Mouse (Mus musculus) liver, embryonic 12.5 days (tissue): ENCODE data around the gene Myt1l. TPM values are rescaled to one million over a fixed set of nuclear protein-coding genes. Genes with fewer than 3 reads are reported as not detected.

Experiments
- ATAC-seq: fragments of 200-750 bp; cut with Nextera tagmentation; 2 replicates; pipeline ENCODE4 v1.8.0; 2017; ENCODE audit warnings: moderate number of reproducible peaks, mild to moderate bottlenecking, moderate library complexity
- H3K27ac ChIP-seq: fragments of 300-500 bp; sonication (generic); 2 replicates; pipeline ENCODE4 v1.5.1; 2016; ENCODE audit warnings: mild to moderate bottlenecking
- H3K27me3 ChIP-seq: fragments of 300-500 bp; sonication (generic); replicated peaks from 2 replicates; pipeline ENCODE4 v1.6.1; 2016; ENCODE audit warnings: mild to moderate bottlenecking, moderate library complexity
- H3K36me3 ChIP-seq: fragments of 300-500 bp; sonication (generic); 2 replicates; pipeline ENCODE4 v1.6.1; 2016; ENCODE audit warnings: mild to moderate bottlenecking, moderate library complexity
- H3K4me1 ChIP-seq: fragments of 300-500 bp; sonication (generic); 2 replicates; pipeline ENCODE4 v1.6.1; 2016
- H3K4me2 ChIP-seq: fragments of 300-500 bp; sonication (generic); 2 replicates; pipeline ENCODE4 v1.6.1; 2016; ENCODE audit warnings: mild to moderate bottlenecking, moderate library complexity
- H3K4me3 ChIP-seq: fragments of 300-500 bp; sonication (generic); 2 replicates; pipeline ENCODE4 v1.5.1; 2016; ENCODE audit warnings: mild to moderate bottlenecking, moderate library complexity
- H3K9ac ChIP-seq: fragments of 300-500 bp; sonication (generic); 2 replicates; pipeline ENCODE4 v1.6.1; 2016; ENCODE audit warnings: mild to moderate bottlenecking, moderate library complexity
- H3K9me3 ChIP-seq: fragments of 300-500 bp; sonication (generic); replicated peaks from 2 replicates; pipeline ENCODE4 v1.6.1; 2016; ENCODE audit warnings: mild to moderate bottlenecking, moderate library complexity
- WGBS: fragments of 180-500 bp; shearing (Covaris S2); methylation state at CpG from one replicate; pipeline ENCODE4 v1.1.7; 2016; ENCODE audit not compliant: insufficient replicate concordance; 5-methylcytosine and 5-hydroxymethylcytosine counted together
- polyA plus RNA-seq: library from polyadenylated mRNA; unstranded; fragments of >200 nt; fragmentation: Nextera tagmentation; extraction: Ambion mirVana; gene quantifications from 2 replicates; pipeline ENCODE4 v1.2.1, GENCODE M21; 2016

Gene Myt1l
- polyA plus RNA-seq, 1 experiment from 2014 or later: not detected

DNA sequence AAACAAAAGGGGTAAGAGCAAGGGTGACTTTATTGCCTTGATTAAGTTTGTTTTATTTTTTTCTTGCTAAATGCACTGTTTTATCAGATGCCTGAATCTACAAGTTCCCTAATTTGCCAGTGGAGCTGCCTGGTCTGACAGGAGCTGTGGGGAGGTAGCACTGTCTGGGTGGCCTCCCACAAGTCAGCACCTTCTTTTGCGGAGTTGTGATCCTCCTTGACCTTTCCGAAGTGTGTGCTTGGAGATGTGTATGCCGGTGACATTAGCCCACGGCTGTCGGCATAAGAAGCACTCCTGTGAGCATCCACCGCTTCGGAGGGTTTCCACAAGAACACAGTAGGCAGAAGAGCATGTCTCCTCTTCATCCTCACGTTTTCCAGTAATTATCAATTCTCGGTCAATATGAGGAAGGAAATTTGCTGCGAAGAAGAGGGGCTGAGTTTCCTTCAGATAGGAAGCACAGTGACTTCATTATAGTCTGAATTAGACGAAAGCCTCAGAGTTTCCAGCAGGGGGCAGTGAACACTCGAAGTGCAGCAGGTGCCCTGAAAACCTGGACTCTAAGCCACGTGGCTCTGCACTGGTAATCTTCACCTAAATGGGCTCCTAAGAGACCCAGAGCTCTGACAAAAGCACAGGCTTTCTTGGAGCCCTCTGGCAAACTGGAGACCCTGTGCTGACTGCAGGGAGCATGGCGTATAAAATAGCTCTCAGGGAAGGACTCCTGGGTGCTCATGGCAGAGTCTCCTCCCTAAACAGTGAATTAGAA is 147.6 kb downstream of the Myt1l start:
- whole genome bisulfite sequencing: 40% methylated on average over 14 of the region's 14 CpGs
- H3K4me3 ChIP-seq: no peak overlapping the region
- no peak overlapping the region for H3K27ac ChIP-seq
- no peak overlapping the region for H3K9ac ChIP-seq
- H3K27me3 ChIP-seq: no peaks in the 10 kb centered on the region
- no peaks in the 10 kb centered on the region for H3K4me1 ChIP-seq
- no peak for ATAC-seq
- H3K4me2 ChIP-seq: no peak overlapping the region
- no peaks in the 10 kb centered on the region for H3K9me3 ChIP-seq
- no peaks in the 10 kb centered on the region for H3K36me3 ChIP-seq

GRCm38 (mm10) chr12:29682384-29682783 is 154.2 kb downstream of the Myt1l start:
- H3K9ac ChIP-seq: no peak overlapping the region
- 56% methylated on average over 8 of the region's 8 CpGs for WGBS

GRCm38 (mm10) chr12:29682946-29683345 is 154.8 kb downstream of the Myt1l start:
- no peaks in the 10 kb centered on the region for H3K27me3 ChIP-seq
- ATAC-seq: no peak
- no peaks in the 10 kb centered on the region for H3K9me3 ChIP-seq
- no peak overlapping the region for H3K4me2 ChIP-seq
- no peak overlapping the region for H3K9ac ChIP-seq
- no peaks in the 10 kb centered on the region for H3K4me1 ChIP-seq
- no peak overlapping the region for H3K27ac ChIP-seq
- WGBS: 67% methylated on average over 8 of the region's 8 CpGs
- H3K4me3 ChIP-seq: no peak overlapping the region
- no peaks in the 10 kb centered on the region for H3K36me3 ChIP-seq

More at GRCm38 (mm10) chr12:29682384-29682783, 154.2 kb downstream of the Myt1l start:
- Histone ChIP-seq H3K9me3 (no peaks in the 10 kb centered on the region), H3K27ac (no peak overlapping the region), H3K4me3 (no peak overlapping the region), H3K36me3 (no peaks in the 10 kb centered on the region), H3K4me1 (no peaks in the 10 kb centered on the region), H3K27me3 (no peaks in the 10 kb centered on the region), H3K4me2 (no peak overlapping the region)
- no peak for ATAC-seq

GRCm38 (mm10) chr12:29686241-29686640 is 158.1 kb downstream of the Myt1l start:
- ATAC-seq: no peak
- no peak overlapping the region for H3K4me2 ChIP-seq
- H3K27ac ChIP-seq: no peak overlapping the region
- no peaks in the 10 kb centered on the region for H3K27me3 ChIP-seq
- H3K9ac ChIP-seq: no peak overlapping the region
- WGBS: 40% methylated on average over 8 of the region's 8 CpGs
- no peaks in the 10 kb centered on the region for H3K9me3 ChIP-seq
- no peaks in the 10 kb centered on the region for H3K4me1 ChIP-seq
- no peaks in the 10 kb centered on the region for H3K36me3 ChIP-seq
- no peak overlapping the region for H3K4me3 ChIP-seq

GRCm38 (mm10) chr12:29691566-29691965 is 163.4 kb downstream of the Myt1l start:
- no peak overlapping the region for H3K4me2 ChIP-seq
- no peaks in the 10 kb centered on the region for H3K4me1 ChIP-seq
- H3K9me3 ChIP-seq: no peaks in the 10 kb centered on the region
- H3K36me3 ChIP-seq: no peaks in the 10 kb centered on the region
- no peak overlapping the region for H3K4me3 ChIP-seq
- no peak overlapping the region for H3K27ac ChIP-seq
- H3K27me3 ChIP-seq: no peaks in the 10 kb centered on the region
- WGBS: 44% methylated on average over 5 of the region's 5 CpGs
- no peak for ATAC-seq
- H3K9ac ChIP-seq: no peak overlapping the region

DNA sequence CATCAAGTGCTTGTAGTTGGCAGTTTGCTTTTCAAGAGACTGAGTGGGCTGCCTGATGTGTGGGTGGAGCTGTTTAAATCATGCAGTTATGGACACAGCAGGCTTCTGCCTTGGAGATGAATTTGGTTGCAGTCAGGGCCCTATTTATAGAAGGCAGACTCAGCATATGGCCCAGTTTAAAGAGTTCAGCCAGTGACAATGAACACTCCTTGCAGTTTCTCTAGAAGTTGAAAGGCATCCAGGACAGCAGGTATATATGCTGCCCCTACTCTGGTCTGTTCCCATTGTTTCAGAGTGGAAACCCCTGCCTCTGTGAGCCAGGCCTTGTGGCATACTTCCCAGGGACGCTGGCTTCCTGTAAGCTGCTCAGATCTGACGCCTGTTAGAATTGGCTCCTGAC is 167.0 kb downstream of the Myt1l start:
- Histone ChIP-seq H3K4me2 (no peak overlapping the region), H3K27me3 (no peaks in the 10 kb centered on the region), H3K9ac (no peak overlapping the region), H3K4me3 (no peak overlapping the region), H3K27ac (no peak overlapping the region), H3K4me1 (no peaks in the 10 kb centered on the region), H3K36me3 (no peaks in the 10 kb centered on the region), H3K9me3 (no peaks in the 10 kb centered on the region)
- no peak for ATAC-seq
- 25% methylated on average over 2 of the region's 2 CpGs for WGBS

- H3K36me3 ChIP-seq: no peaks in the 10 kb centered on the region
- ATAC-seq: no peak
- no peak overlapping the region for H3K27ac ChIP-seq
These were observed 169.6 kb downstream of the Myt1l start for GRCm38 (mm10) chr12:29697526-29698500.

DNA sequence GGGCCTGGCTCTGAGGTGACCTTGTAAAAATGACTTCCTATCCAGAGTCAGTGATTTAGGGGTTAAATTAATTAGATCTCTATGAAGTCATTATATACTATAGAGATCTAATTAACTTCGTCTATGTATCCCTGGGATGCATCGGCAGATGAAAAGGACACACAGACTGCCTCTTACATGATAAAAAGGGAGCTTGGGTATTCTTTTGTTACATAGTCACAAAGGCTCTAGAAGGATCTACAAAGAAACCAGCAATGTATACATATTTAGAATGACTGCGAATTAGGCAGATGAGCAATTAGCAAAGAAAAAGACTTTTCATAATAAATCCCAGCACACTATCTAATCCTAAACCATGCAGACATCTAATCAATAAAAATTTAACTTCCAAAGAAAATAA is 170.4 kb downstream of the Myt1l start:
- Histone ChIP-seq H3K9ac (no peak overlapping the region), H3K4me1 (no peaks in the 10 kb centered on the region), H3K27ac (no peak overlapping the region), H3K36me3 (no peaks in the 10 kb centered on the region), H3K27me3 (no peaks in the 10 kb centered on the region), H3K9me3 (no peaks in the 10 kb centered on the region), H3K4me2 (no peak overlapping the region), H3K4me3 (no peak overlapping the region)
- ATAC-seq: no peak
- WGBS: 74% methylated on average over 3 of the region's 3 CpGs

More at GRCm38 (mm10) chr12:29697526-29698500, 169.6 kb downstream of the Myt1l start:
- H3K4me2 ChIP-seq: no peak overlapping the region
- H3K9me3 ChIP-seq: no peaks in the 10 kb centered on the region
- H3K27me3 ChIP-seq: no peaks in the 10 kb centered on the region
- no peak overlapping the region for H3K4me3 ChIP-seq
- H3K4me1 ChIP-seq: no peaks in the 10 kb centered on the region
- no peak overlapping the region for H3K9ac ChIP-seq
- WGBS: 58% methylated on average over 12 of the region's 12 CpGs

GRCm38 (mm10) chr12:29698976-29699375 is 170.8 kb downstream of the Myt1l start:
- no peak overlapping the region for H3K4me3 ChIP-seq
- no peaks in the 10 kb centered on the region for H3K36me3 ChIP-seq
- no peak for ATAC-seq
- 64% methylated on average over 10 of the region's 10 CpGs for WGBS
- H3K9me3 ChIP-seq: no peaks in the 10 kb centered on the region
- H3K27ac ChIP-seq: no peak overlapping the region
- no peaks in the 10 kb centered on the region for H3K27me3 ChIP-seq
- no peak overlapping the region for H3K9ac ChIP-seq
- H3K4me1 ChIP-seq: no peaks in the 10 kb centered on the region
- H3K4me2 ChIP-seq: no peak overlapping the region

- Histone ChIP-seq H3K4me3 (no peak overlapping the region), H3K9me3 (no peaks in the 10 kb centered on the region), H3K4me2 (no peak overlapping the region), H3K27me3 (no peaks in the 10 kb centered on the region), H3K27ac (no peak overlapping the region), H3K9ac (no peak overlapping the region), H3K4me1 (no peaks in the 10 kb centered on the region), H3K36me3 (no peaks in the 10 kb centered on the region)
- 68% methylated on average over 10 of the region's 10 CpGs for WGBS
- no peak for ATAC-seq
These were observed 171.2 kb downstream of the Myt1l start for GRCm38 (mm10) chr12:29699386-29699785.

DNA sequence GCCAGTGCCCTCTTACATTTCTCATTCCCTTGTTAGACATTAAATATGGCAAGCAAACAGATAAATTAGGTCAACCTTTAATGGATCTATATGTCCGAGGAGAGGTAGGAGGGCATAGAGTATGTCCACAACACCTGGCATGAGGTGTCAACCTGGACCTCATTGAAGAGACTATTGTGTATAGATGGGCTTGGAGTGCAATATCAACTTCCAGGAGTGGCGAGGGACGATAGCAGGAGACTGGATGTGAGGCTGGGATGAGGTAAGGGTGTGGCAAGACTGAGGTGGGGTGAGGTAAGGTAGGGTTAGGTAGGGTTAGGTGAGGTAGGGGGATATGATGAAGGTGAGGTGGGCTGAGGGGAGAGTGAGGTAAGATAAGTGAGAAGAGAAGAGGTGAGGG is 171.8 kb downstream of the Myt1l start:
- 57% methylated on average over 3 of the region's 3 CpGs for WGBS
- Histone ChIP-seq H3K4me1 (no peaks in the 10 kb centered on the region), H3K27ac (no peak overlapping the region), H3K9ac (no peak overlapping the region), H3K27me3 (no peaks in the 10 kb centered on the region), H3K4me3 (no peak overlapping the region), H3K36me3 (no peaks in the 10 kb centered on the region), H3K4me2 (no peak overlapping the region), H3K9me3 (no peaks in the 10 kb centered on the region)
- ATAC-seq: no peak

GRCm38 (mm10) chr12:29701076-29701475 is 172.9 kb downstream of the Myt1l start:
- no peaks in the 10 kb centered on the region for H3K27me3 ChIP-seq
- H3K4me1 ChIP-seq: no peaks in the 10 kb centered on the region
- 48% methylated on average over 4 of the region's 4 CpGs for WGBS
- ATAC-seq: no peak
- no peak overlapping the region for H3K4me2 ChIP-seq
- H3K4me3 ChIP-seq: no peak overlapping the region
- H3K36me3 ChIP-seq: no peaks in the 10 kb centered on the region
- H3K9me3 ChIP-seq: no peaks in the 10 kb centered on the region
- H3K9ac ChIP-seq: no peak overlapping the region
- no peak overlapping the region for H3K27ac ChIP-seq
